Mouse (Mus musculus) cerebellum, adult 2 months (tissue): ENCODE measurements around the gene Il34.

Experiments used
- CTCF ChIP-seq: fragments of 200-500 bp; IDR thresholded peaks from 2 replicates; pipeline ENCODE4 v1.5.1; 2011; ENCODE audit warnings: low read depth, mild to moderate bottlenecking, control low read depth, low read length, moderate library complexity, borderline replicate concordance; ENCODE audit not compliant: insufficient read depth
- POLR2A ChIP-seq: fragments of 200-500 bp; IDR thresholded peaks from 2 replicates; pipeline ENCODE4 v1.6.1; 2011; ENCODE audit warnings: low read length, control low read depth, borderline replicate concordance; ENCODE audit not compliant: insufficient read depth

- no peak for TF ChIP-seq CTCF
- no peak for TF ChIP-seq POLR2A
Observed at GRCm38 (mm10) chr8:110702636-110703459, 102.9 kb downstream of the Il34 start.
